9 mouse cellular contexts compared by ENCODE assay signal in genomic region chr4:31823574-31824348, GRCm38 (mm10).
DNase-seq lines count a peak whose midpoint lies in the region; ATAC-seq and TF ChIP-seq lines count a peak whose summit lies in the region.
"Had no signal": no experiment of that assay in that cellular context is flagged by ENCODE, and none has a peak within 500 bp of the region (broad histone marks: within the 10 kb centered on the region; RNA-seq: fewer than 3 reads in every experiment).

No protein-coding gene starts in this region.

- 47% methylated on average over 19 of the region's 19 CpGs for WGBS in heart, embryonic 10.5 days
- 7% methylated on average over 19 of the region's 19 CpGs for WGBS in bone marrow, adult 2 months
- 50% methylated on average over 19 of the region's 19 CpGs for WGBS in hindbrain, embryonic 12.5 days
- WGBS in limb, embryonic 13.5 days = 8% methylated on average over 19 of the region's 19 CpGs
- WGBS in neural tube, embryonic 12.5 days = 58% methylated on average over 19 of the region's 19 CpGs

- peaks cover 17% of the 10 kb centered on the region; the same call in 1 of the 2 replicates for H3K4me1 ChIP-seq in heart, embryonic 10.5 days
- no peaks in the 10 kb centered on the region for H3K4me1 ChIP-seq in bone marrow, adult 2 months (ENCODE audit: control insufficient read depth, insufficient read depth, low read length)
- H3K4me1 ChIP-seq in hindbrain, embryonic 12.5 days = peaks cover 5% of the 10 kb centered on the region; the same call in 1 of the 2 replicates
- H3K4me1 ChIP-seq in limb, embryonic 13.5 days = peaks cover 29% of the 10 kb centered on the region
- peaks cover 6% of the 10 kb centered on the region; the same call in 1 of the 2 replicates for H3K4me1 ChIP-seq in neural tube, embryonic 12.5 days

- peak overlapping the region; percentile 33 for H3K4me3 ChIP-seq in heart, embryonic 10.5 days
- H3K4me3 ChIP-seq in bone marrow, adult 2 months (replicated peaks; ENCODE audit: control insufficient read depth, low read depth, low read length) = peak overlapping the region; percentile 60
- no peak overlapping the region for H3K4me3 ChIP-seq in hindbrain, embryonic 12.5 days
- peak overlapping the region; percentile 41 for H3K4me3 ChIP-seq in limb, embryonic 13.5 days
- H3K4me3 ChIP-seq in neural tube, embryonic 12.5 days = no peak overlapping the region
- H3K4me3 ChIP-seq: myocyte had no signal

- no peaks in the 10 kb centered on the region for H3K27me3 ChIP-seq in heart, embryonic 10.5 days (ENCODE audit: insufficient read depth, poor library complexity, severe bottlenecking)
- no peaks in the 10 kb centered on the region for H3K27me3 ChIP-seq in hindbrain, embryonic 12.5 days
- H3K27me3 ChIP-seq in limb, embryonic 13.5 days = no peaks in the 10 kb centered on the region
- H3K27me3 ChIP-seq in neural tube, embryonic 12.5 days (replicated peaks) = no peaks in the 10 kb centered on the region

- H3K9me3 ChIP-seq in heart, embryonic 10.5 days = 0 out of 2 replicates have a peak, but pooled peaks cover 3% of the 10 kb centered on the region
- no peaks in the 10 kb centered on the region for H3K9me3 ChIP-seq in hindbrain, embryonic 12.5 days (replicated peaks)
- no peaks in the 10 kb centered on the region for H3K9me3 ChIP-seq in limb, embryonic 13.5 days
- no peaks in the 10 kb centered on the region for H3K9me3 ChIP-seq in neural tube, embryonic 12.5 days

- H3K36me3 ChIP-seq in heart, embryonic 10.5 days = no peaks in the 10 kb centered on the region
- no peaks in the 10 kb centered on the region for H3K36me3 ChIP-seq in hindbrain, embryonic 12.5 days
- no peaks in the 10 kb centered on the region for H3K36me3 ChIP-seq in limb, embryonic 13.5 days
- no peaks in the 10 kb centered on the region for H3K36me3 ChIP-seq in neural tube, embryonic 12.5 days

- H3K4me2 ChIP-seq in hindbrain, embryonic 12.5 days (replicated peaks) = peak overlapping the region; percentile 35
- H3K4me2 ChIP-seq in limb, embryonic 13.5 days (replicated peaks) = peak overlapping the region; percentile 76
- peak overlapping the region; percentile 35 for H3K4me2 ChIP-seq in neural tube, embryonic 12.5 days (replicated peaks)

- no peak for DNase-seq in heart, embryonic 10.5 days (ENCODE audit: low spot score)
- DNase-seq in heart, postnatal 36 days = no peak
- no peak for DNase-seq in urinary bladder, postnatal 25 days (ENCODE audit: low spot score)
- DNase-seq in frontal cortex, postnatal 10 days (ENCODE audit: low spot score in 2 of 2) = no peak

- intact Hi-C loops in heart, postnatal 36 days (cut with DNase I) = loop anchor here (10.0 kb wide), 2 partner anchors 159 to 409 kb away; no protein-coding TSS in a partner anchor

- H3K9ac ChIP-seq in hindbrain, embryonic 12.5 days = no peak overlapping the region
- peak overlapping the region; percentile 59 for H3K9ac ChIP-seq in limb, embryonic 13.5 days
- no peak overlapping the region for H3K9ac ChIP-seq in neural tube, embryonic 12.5 days

- no peak for TF ChIP-seq CTCF in bone marrow, adult 2 months (IDR thresholded peaks at IDR 0.05; ENCODE audit: control insufficient read depth, insufficient read depth, low read length)

- TF ChIP-seq POLR2A in bone marrow, adult 2 months (IDR thresholded peaks at IDR 0.05; ENCODE audit: borderline replicate concordance, control insufficient read depth, low read depth, low read length) = no peak

- ATAC-seq in hindbrain, embryonic 12.5 days (ENCODE audit: low FRiP score) = no peak
- ATAC-seq in limb, embryonic 13.5 days (ENCODE audit: low FRiP score, low read depth) = peak; percentile 87
- no peak for ATAC-seq in neural tube, embryonic 12.5 days (ENCODE audit: low FRiP score, low read depth)

- peak overlapping the region; percentile 62; the same call in 1 of the 2 replicates for H3K27ac ChIP-seq in heart, embryonic 10.5 days
- H3K27ac ChIP-seq in bone marrow, adult 2 months (ENCODE audit: control insufficient read depth, insufficient read depth, low read depth, low read length, poor library complexity) = no peak overlapping the region; the same call in 1 of the 2 replicates
- H3K27ac ChIP-seq in hindbrain, embryonic 12.5 days = no peak overlapping the region
- peak overlapping the region; percentile 45; the same call in 1 of the 2 replicates for H3K27ac ChIP-seq in limb, embryonic 13.5 days
- no peak overlapping the region for H3K27ac ChIP-seq in neural tube, embryonic 12.5 days

Comparison
In these comparisons a context has a peak if more than half of its experiments do, and no peak if none do; other contexts are left out.
1. H3K27ac ChIP-seq: peak in heart, embryonic 10.5 days (single experiment) and limb, embryonic 13.5 days (single experiment); none in bone marrow, adult 2 months (single experiment), hindbrain, embryonic 12.5 days (single experiment) and neural tube, embryonic 12.5 days (single experiment).
2. H3K4me3 ChIP-seq: peak in heart, embryonic 10.5 days (single experiment), bone marrow, adult 2 months (single experiment) and limb, embryonic 13.5 days (single experiment); none in hindbrain, embryonic 12.5 days (single experiment) and neural tube, embryonic 12.5 days (single experiment).
3. Peak in every context shown above with its lines, with median percentiles within 50 percentile points of each other: H3K4me2 ChIP-seq.